Mouse (Mus musculus): ENCODE data around the gene Vmp1. TPM values are rescaled to one million over a fixed set of nuclear protein-coding genes. Genes with fewer than 3 reads are reported as not detected.

Gene Vmp1
- polyA plus RNA-seq, 1 experiment from 2014 or later = 109 TPM

DNA sequence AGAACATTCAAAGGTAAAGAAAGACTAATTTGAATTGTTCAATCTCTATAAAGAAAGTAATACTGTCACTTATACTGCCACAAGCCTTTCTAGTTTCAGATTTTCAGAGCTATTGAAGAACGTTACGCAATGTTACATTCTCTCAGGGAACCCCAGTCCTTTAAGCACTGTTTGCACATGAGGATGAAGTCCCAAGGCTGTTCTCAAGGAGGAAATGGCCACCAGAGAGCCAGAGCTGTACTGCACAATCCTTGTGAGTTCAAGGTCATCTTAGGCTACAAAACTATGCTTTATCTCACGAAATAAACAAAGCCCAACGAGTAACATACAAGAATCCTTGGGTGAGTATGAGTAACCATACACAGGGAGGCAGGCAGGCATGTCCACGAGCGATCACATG is 49.2 kb downstream of the Vmp1 start:
- DNase-seq (ENCODE audit: low spot score) = no peak

DNA sequence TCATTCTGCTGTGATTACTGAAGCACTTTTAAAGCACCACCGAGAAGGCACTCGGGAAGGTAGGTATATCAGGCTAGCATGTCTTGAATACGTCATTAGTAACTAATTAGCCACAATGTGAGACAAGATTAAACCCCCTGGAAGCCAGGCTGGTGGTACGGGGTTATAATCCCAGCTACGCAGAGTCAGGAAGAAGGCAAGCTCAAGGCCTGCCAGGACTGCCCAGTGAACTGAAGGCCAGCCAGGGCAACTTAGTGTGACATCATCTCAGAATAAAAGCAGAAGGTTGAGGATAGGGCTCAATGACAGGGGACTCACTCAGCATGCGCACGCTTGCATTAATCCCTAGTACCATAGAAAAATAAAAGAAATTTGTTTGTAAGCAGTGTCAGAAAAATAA is 53.7 kb downstream of the Vmp1 start:
- no peak for DNase-seq (ENCODE audit: low spot score)

DNA sequence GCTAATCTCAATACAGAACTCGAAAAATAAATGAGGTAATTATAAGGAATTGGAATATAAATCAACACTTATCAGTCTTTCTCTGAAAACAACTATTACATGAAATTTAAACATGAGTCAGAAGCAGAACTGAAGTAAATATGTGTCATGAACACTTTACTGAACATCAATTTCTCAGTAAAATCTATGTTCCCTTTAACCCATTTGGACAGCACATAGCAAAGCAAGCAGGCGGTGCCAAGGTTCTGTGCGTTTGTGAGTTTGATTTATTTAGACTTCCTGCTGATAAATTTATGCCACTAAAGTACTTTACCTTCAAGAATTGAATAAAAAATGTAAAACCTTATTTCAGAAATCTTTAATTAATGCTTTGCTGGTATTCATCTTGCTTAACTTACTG is 54.2 kb downstream of the Vmp1 start:
- no peak for DNase-seq (ENCODE audit: low spot score)

DNA sequence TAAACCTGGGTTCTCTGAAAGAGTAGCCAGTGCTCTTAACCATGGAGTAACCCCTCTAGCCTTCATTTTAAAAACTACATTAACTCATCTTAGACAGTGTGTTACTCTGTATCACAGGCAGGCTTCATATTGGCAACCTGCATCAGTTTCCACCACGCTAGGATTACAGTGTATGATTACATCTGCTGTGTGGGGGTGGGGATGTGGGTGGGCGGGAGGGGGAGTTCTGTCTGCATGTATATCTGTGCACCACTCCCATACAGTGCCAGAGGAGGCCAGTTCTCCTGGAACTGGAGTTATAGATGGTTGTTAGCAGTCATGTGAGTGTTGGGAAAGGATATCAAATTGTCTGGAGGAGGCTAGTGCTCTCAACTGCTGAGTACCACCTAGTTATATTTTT is 55.2 kb downstream of the Vmp1 start:
- DNase-seq (ENCODE audit: low spot score) = no peak

DNA sequence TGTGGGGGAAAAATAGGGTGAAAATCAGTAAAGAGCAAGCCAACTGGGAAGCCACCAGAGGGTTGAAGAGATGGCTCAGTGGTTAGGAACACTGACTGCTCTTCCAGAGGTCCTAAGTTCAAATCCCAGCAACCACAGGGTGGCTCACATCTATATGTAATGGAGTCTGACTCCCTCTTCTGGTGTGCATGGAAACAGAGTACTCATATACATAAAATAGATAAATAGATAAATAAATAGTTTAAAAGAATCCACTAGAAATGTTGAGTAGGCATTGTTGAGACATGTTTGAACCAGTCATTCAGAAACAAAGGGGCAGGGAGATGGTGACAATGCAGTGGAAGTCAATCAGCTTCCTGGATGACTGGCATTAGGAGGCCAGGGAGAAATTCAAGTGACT is 56.0 kb downstream of the Vmp1 start:
- no peak for DNase-seq (ENCODE audit: low spot score)

DNA sequence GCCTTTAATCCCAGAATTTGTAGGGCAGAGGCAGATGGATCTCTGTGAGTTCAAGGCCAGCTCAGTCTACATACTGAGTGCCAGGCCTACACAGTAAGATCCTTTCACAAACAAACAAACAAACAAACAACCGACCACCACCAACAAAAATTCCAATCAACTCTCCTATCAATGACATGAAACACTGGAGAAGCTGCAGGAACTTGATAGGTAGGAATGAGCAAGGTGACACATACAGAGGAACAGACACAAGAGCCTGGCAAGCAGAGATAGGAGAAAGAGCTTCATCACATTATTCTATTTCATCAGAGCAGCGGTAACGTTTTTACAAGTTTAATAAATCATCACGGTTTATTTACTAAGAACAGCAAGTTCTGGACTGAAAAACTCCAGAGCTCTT is 56.9 kb downstream of the Vmp1 start:
- DNase-seq (ENCODE audit: low spot score) = no peak

DNA sequence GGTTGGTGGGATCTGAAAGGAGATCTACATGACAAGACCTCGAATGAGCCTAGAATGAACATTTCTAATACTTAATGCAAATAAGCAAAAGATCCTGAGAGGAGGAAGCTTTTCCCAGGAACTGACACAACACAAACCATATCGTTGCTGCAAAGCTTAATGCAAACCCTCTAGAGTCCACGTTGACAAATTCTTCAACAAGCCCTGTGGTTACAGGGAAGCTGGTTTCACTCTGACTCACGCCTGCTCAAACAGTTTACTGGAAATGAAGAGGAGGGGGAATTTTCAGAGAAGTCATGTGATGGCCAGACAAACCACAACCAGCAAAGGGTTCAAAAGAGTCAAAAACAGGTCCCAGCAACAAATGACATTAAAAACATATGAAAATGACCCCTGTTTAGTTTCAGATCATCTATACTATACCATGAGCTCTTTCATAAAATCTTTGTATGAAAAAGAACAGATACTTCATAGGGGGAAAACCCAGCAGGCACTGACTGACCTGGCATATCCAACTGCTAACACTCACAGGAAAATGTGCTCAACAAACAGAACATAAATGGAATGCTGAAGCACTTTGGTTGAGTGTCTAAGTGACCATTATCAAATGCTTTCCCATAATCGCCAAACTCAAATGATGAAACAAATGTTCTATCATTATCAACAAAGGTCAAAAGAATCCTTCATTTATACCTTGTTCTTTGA is 59.2 kb downstream of the Vmp1 start:
- DNase-seq (ENCODE audit: low spot score) = peak; percentile 3

DNA sequence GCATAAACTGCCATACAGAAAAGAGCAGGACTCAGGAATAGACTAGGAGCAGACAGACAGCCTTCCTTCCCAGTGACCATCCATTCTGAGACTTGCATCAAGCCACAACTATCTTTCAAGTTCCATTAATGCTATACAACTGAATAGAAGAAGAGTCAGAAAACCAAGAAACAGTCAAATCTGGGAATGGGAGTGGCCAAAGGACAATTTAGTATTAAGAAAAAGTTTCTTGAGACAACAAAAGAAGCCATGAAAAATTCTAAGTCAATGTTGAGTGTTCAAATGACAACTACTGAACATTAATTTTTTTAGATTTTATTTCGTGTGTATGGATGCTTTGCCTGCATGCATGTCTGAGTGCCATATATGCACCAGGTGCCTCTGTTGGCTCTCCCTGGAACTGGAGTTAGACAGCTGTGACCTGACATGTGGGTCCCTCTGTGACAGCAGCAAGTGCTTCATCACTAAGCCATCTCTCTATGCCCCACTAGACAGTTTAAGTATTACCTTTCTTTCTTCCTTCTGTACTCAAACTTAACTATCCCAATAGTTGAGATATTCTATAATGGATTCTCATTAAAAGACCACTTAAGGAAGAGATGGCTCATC is 60.1 kb downstream of the Vmp1 start:
- DNase-seq (ENCODE audit: low spot score) = peak; percentile 31

DNA sequence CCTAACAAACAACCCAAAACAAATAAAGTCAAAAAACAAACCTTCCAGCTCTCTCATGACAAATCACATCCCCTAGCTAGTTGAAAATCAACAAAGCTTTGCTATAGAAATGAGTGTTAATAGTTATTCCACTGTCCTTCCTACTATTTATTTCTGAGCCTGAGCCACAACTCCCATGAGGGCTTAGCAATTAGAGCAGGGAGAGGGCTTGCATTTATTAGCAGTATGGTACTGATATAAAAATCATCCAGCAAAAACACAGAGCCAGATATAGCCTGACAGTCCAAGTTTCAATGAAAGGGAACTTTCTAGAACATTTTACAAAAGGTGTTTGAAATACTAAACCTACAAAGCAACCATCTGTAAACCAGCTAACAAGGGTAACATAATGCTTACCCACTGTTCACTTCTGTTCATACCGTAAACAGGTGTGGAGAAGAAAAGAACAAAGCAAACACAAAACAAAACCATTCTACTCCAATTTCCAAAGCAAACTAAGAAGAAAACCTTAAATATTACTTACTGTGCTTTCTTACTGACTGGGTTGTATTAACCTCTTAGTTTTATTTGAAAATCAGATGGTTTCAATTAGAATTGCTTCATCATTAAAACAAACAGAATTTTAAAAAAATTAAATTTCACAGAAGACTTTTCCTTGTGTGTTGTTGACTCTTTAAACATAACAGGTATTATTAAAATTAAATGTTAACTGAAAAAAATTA is 61.3 kb downstream of the Vmp1 start:
- no peak for DNase-seq (ENCODE audit: low spot score)

DNA sequence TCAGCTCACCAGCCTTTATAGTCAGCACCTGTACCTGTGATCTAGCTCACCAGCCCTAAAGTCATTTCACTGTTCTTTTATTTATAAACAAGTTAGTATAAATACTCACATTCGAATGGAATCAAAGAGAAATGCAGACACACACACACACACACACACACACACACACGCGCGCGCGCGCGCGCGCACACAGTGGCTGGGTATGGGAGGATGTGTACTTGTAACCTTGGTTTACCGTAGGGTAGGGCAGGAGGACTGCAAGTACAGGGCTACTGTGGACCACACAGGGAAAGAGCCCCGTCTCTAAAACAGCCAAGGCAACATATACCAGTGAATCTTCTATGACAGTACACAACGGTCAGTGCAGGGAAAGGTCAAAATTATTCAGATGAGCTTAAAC is 62.5 kb downstream of the Vmp1 start:
- DNase-seq (ENCODE audit: low spot score) = no peak

DNA sequence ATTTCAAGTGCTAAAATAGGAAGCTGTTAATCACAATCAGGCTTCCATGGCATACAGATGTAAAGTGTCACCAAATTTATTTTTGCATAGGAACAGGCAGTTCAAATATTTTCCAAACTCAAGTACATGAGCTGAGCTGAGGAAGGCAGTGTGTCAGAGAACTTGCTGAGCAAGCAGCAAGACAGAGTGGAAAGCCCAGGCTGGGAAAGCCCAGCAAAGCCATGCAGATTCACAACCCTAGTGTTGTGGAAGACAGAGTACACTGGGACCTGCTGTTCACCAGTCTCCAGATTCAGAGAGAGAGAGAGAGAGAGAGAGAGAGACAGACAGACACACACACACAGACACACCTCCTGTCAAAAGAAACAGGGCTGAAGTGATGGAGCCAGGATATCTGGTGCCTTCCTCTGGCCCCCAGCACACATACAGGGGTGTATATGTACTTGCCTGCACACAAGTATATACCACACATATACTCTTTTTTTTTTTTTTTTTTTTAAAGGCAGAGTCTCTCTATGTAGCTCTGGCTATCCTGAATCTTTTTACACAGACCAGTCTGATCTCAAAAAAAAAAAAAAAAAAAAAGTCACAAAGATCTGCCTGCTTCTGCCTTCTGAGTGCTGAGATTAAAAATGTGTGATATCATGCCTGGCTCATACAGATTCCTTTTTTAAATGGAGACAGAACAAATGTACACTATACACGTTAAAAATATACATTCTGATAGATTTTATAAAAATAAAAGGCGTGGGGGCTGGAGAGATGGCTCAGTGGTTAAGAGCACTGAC is 64.9 kb downstream of the Vmp1 start:
- DNase-seq (ENCODE audit: low spot score) = no peak

DNA sequence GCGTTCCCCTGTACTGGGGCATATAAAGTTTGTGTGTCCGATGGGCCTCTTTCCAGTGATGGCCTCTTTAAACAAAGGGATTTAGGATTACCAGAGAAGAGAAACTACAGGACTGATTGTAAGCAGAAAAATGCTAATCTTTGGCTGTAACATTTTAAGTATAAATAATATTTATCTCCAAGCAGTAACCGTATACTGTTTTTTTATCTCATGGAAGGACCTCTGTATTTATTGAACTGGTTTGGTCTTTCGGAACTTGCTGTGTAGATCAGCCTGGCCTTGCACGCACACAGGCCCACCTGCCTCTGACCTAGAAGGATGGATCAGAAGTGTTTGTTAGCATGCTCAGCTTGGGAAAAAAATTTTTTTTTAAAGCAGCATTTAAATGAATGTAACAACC is 69.0 kb downstream of the Vmp1 start:
- no peak for DNase-seq (ENCODE audit: low spot score)

DNA sequence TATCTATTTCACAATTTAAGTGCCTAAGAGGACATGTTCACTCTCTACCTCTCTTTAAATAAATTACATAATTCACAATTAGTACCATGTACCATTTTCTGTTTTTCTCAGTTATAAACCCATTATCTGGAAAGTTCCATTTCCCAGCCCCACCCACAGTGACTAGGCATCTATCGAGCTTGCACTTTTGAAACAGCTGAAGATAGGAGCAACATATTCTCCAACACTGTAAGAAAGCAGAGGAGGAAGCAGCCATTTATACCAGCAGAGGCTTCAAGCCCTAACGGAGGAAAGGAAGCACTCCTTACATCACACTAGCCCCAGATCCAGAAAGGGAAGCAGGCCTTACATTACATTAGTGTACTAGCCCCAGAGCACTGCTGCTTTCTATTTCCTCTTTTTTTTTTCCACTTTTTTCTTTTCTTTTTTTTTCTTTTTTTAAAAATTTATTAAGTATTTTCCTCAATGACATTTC is 69.5 kb downstream of the Vmp1 start:
- DNase-seq (ENCODE audit: low spot score) = no peak

DNA sequence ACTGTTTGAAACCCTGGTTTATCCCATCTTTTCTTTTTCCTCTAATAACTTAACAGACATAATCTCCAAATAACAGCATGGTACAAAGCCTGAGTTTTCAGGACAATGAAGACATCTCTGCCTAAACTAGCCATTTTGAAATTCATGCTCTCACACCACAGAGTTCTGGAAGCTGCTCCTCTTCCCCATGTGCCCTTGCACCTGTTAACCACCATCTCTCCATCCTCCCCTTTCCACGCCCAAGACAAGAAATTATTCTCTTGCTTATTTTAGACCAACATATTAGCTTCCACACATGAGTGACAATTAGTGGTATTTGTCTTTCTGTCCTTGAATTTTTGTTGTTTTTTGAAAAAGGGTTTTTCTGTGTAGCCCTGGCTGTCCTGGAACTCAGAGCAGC is 71.6 kb downstream of the Vmp1 start:
- no peak for DNase-seq (ENCODE audit: low spot score)

DNA sequence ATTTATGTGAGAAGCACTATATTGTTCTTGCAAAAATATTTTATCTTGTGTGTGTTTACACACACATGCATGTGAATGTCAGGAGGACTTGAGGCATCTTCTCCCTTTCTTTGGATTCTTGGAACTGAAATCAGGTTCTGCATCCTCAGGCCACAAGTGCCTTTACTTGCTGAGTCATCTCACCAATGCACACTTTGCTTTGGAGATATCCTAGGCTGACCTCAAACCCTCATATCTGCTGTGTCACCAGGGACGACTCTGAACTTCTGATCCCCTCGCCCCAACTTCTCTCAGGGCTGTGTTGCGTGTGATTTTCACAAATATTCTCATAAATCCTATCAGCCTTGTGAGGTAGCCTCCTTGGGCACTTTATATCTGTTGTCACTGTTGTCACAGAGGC is 73.4 kb downstream of the Vmp1 start:
- no peak for DNase-seq (ENCODE audit: low spot score)

DNA sequence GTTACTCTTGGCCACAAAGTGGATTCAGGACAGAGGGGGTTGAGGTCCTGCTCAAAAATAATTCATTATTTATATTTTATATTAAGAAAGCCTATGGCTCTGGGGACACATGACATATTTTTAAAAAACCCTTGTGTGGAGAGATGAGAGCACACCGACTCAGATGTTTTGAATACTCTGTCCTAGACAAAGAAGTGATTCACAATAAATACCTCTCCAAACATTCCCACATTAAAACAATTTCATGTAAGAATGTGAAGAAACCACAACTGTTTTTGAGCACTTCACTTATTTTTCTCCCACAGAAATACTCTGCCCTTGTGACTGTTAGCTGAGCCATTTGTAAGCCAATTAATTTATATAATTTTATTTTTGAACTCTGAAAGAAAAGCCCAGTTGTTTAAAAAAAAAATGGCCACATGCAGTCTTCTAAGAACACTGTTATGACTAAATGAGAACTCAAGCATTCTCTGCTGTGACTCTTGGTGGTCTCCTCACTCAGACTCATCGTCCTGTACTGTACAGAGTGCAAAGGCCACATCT is 75.8 kb downstream of the Vmp1 start:
- DNase-seq (ENCODE audit: low spot score) = no peak

DNA sequence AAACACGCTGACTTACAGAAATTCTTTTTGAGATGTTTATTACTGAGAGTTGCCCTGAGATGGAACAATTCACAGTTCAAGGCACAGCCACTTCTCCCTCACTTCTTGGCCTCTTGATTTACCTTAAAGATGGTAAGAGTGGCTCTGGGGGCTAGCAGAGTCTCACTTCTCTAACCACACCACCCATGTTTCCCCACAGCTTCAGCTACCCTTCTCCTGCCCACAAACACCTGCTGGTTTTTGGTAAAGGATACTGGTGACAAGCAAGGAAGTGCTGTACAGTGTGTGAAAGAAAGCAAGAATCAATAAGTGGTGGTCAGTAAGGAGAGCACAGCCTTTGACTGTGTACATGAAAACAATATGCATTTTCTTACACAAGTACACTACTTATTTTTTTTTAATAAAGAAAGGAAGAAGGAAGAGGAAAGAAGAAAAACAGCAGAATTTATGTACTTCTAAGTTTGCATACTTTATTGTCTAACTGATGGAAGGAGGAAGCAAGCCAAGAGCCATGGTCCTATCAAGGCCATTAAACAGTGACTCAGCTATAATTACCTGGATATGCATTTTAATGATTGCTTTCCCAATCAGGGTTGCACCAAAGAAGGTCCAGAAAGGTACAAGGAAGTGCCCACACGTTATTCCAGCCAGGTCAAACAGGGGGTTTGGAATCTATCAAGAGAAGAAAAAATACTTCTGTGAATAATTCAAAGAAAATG is 76.9 kb downstream of the Vmp1 start:
- DNase-seq (ENCODE audit: low spot score) = no peak

DNA sequence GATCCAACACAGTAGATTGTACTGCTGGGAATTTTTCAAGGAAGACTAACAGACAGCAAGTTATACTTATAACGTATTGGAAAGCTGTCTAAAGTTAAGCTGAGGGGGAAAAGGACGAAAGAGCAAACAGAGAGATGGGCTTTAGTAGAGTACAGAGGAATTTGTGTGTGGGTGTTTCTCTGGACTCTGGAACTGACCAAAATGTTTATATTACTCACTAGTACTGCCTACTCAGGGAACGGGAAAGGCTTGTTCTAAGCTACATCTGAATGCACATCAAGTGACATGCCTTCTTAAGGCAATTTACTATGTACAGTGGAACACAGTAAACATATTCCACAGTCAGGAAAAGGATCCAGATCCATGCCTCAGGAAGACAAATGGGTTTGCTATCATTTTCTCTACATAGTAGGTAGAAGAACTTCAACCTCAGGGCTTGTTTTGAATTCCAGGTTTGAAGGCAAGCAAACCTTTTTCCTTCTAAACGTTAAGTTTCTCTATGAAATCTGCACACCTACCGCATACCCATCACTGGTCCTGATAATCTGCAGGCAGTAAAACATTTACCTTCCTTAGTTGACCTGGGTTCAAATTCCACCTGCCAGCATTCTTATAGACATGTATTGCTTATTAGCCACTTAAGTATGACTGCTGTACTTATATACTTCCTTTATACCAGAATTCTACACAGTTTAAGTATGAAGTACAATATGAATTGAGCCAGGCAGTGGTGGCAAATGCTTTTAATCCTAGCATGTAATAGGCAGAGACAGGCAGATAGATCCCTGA is 78.7 kb downstream of the Vmp1 start:
- DNase-seq (ENCODE audit: low spot score) = no peak

DNA sequence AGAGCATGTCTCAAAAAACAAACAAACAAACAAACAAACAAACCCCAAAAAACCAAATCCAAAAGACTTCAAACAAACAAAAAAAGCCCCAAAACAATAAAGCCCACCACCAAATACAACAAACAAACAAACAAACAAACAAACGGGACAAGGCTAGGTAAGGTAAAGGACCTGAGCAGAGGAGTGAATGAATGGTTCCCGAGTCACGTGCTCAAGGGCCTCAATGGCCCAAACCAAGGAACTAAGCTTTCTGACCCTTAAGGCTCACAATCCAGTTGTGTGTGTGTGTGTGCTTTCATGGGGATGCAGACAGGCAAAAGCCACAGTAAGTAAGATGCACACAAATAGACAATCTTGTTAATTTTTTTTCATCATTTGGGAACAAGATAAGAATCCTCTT is 79.3 kb downstream of the Vmp1 start:
- no peak for DNase-seq (ENCODE audit: low spot score)

DNA sequence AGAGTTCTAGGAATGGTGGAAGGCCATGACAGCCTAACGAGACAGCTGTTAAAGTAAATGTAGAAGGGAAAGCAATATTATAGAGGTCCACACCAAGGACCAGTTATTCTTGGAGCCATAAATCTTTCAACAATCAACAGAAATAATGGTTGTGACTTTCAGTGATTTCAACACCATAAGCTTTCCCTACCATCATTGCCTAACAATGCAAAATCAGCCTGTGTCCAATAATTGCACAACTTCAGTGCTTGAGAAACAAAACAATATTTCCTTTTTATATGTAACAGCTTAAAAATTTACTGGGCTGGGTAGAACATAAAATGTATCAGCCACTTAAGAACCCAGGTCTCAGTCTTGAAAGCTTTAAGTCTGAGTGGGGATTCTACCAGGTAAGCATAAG is 79.9 kb downstream of the Vmp1 start:
- DNase-seq (ENCODE audit: low spot score) = no peak
